Mouse (Mus musculus): ENCODE results near the gene Lsm4.

- TF ChIP-seq CTCF (IDR thresholded peaks at IDR 0.05; ENCODE audit: borderline replicate concordance, control insufficient read depth, extremely low read depth, insufficient read depth, low read length, poor library complexity) (peak; percentile 95), POLR2A (IDR thresholded peaks at IDR 0.05; ENCODE audit: control insufficient read depth, extremely low read depth, insufficient read depth, low read length, poor library complexity) (0 out of 2 replicates have a peak, but pooled peaks have one; percentile 42)
Observed at GRCm38 (mm10) chr8:70700555-70700922, 27.5 kb downstream of the Lsm4 start.
